Mouse (Mus musculus): Measurements from ENCODE around the gene Ppp1cc.
"Not testable (repeated sequence)": the region's sequence is repeated elsewhere in the genome, so short reads cannot be mapped to it uniquely, and the experiment has no call there.

Ppp1cc gene

DNA sequence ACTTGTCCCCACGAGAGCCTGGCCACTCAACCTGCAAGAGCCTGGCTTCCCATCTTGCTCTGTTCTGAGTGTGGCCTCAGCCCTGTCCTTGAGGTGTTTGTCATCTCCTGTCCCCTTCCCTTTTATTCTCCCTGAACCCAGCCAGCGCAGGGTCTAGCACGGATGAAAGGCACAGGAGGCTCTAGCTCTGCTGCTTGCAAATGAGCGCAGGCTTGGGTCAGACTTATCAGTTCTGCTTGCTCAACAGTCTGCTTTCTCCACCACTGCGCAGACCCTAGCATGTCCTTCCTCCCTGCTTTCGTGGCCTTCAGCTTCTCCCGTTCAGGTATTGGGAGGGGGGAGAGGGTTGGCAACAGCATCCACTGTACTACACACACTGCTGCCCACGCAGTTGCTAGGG, 54.0 kb downstream of the Ppp1cc start:
- no peak for DNase-seq (ENCODE audit: low spot score in 2 of 2)

DNA sequence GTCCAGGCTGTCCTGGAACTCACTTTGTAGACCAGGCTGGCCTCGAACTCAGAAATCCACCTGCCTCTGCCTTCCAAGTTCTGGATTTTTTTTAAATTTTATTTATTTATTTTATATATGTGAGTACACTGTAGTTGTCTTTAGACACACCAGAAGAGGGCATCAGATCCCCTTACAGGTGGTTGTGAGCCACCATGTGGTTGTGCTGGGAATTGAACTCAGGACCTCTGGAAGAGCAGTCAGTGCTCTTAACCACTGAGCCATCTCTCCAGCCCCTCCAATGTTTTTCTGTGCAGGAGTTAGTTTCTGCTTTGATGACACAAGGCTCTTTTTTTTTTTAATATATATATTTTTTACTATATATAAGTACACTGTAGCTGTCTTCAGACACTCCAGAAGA, 54.7 kb downstream of the Ppp1cc start:
- not testable (repeated sequence) for DNase-seq (ENCODE audit: low spot score in 2 of 2)

DNA sequence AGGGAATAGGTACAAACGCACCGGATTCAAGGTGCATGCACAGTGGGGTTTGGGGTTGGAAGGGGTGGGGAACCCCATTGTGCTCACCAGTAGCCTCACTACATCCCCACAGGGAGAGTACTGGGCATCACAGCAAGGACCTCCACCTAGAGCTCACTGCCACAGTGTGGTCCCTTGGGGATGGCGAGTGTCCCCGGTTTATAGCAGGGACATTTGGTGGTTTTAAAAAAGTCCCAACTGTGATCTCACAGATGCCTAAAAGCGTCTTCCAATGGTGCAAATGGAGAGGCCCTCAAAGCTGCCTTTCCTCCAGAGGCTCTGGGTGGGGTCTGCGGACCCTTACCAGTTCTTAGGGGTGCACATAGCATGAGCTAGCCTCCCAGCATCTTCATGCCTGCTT, 55.8 kb downstream of the Ppp1cc start:
- DNase-seq (ENCODE audit: low spot score in 2 of 2), result no peak

DNA sequence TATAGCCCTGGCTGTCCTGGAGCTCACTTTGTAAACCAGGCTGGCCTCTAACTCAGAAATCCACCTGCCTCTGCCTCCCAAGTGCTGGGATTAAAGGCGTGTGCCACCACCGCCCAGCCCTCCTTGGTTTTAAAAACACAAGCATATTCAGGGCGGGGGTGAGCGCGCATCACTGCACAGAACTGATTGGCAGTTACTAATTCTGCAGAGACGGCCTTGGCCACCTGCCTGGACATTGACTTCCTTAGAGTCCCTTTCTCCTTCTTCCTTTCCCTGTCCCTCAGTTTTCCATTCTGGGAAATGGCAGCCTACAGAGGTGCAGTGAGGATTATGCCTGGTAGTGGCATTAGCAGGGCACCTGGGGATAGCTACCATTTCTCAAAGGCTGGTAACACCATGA, 59.6 kb downstream of the Ppp1cc start:
- DNase-seq (ENCODE audit: low spot score in 2 of 2), result no peak

DNA sequence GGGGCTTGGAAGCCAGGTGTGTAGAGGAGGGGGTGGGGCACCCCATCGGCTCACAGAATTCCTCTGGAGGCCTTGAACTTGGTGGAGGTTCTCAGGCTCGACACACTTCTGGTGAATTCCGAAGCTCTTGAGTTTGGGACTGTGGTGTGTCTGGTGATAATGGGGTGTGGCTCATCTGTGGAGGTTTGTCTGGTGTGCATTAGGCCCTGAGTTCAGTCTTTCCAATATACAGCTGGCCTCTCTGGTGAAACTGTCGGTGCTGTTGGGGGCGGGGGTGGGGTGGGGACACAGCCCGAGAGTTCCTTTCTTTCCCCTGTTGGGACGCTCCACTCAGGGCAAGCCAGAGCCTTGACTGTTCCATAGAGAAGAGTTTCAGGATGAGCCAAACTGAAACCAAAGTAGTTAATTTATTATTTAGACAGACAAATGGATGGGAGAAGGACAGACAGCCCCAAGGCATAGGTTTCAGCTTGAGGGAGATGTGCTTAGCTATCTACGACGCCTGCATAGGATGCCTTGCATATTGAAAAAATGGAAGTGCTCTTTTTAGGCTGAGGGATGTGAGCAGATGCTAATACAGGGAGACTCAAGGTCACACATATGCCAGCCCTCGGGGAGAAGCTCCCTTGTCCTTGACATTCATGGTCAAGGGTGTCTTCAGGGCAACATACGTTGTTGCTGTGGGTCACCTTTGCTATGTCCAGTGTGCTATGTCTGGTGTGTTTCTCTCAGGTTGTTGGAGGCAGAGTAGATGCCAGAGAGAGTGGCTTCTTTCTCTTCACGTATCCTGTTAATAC, 60.2 kb downstream of the Ppp1cc start:
- DNase-seq (ENCODE audit: low spot score in 2 of 2), result no peak

DNA sequence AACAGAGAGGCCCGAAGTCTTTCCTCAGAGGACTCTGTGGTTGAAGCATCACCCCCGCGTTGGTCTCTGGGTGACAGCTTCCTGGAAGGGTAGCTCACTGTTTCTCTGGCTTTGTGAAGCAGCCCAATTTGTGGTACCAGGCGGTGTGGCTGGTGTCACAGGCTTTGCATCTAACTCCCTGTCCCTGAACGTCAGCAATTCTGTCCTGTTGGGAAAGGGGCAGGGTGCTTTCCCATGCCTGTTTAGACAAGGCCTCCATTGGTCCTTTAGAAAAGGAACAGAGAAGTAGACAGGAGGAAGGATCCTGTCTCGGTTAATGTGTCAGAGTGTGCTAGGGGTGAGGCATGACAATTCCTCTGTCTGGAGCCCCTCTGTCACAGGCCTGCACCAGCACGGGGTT, 60.9 kb downstream of the Ppp1cc start:
- DNase-seq (ENCODE audit: low spot score in 2 of 2), result no peak

DNA sequence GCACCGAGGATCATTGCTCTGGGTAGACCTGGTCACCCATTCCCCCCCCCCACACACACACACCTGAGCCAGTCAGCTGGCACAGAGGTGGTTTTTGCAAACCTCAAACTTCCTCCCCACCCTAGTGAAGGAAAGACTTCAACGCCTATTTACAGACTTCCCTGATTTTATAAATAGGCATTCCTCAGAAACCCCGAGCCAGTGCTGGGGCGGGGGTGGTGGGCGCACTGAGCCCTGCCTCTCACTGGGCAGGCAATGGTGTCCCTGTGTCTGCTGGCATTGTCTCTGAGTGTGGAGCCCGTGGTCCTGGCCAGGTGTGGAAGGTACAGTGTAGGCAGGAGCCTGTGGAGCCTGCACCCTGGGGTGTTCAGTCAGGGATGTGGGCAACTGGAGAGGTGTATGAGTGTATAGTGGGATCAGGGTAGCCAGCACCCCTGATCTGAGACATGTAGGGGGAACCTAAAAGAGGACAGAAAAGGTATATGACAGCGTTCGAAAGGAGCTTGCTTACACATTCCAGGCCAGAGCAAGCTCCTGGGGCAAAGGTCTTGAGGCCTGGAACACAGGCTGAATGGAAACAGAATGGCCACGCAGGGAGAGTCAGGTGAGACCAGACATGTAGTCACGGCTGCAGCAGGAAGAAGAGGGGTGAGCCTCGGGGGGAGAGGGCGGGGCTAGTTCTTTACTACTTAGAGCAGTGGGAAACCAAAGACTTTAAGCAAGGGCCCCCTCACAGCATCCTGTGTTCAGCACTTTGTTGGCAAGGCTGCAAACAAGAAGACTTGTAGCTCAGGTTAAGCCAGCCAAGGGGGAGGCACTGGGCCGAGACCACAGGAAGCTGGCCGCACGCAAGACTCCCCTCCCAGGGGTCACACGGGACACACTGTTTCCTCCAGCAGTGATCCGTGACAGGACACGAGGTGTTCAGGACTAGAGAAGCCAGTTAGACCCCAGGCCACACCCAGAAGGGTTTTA, 61.9 kb downstream of the Ppp1cc start:
- DNase-seq (ENCODE audit: low spot score in 2 of 2), result no peak

DNA sequence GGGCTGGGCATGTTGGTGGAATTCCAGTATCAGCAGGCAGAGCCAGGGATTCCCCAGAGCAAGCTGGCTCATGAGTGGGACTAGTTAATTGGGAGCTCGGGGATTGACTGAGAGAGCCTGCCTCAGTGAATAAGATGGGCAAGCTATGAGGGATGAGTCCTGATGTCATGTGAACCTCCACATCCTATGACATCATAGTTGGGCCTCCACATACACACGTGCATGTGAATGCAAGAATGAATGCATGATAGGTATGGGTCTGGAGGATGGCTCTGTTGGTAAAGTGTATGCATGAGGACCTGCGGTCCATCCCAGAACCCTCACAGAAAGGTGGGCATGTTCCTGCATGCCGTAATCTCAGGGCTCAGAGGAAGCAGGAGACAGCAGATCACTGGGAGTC, 63.0 kb downstream of the Ppp1cc start:
- DNase-seq (ENCODE audit: low spot score in 2 of 2), result no peak

DNA sequence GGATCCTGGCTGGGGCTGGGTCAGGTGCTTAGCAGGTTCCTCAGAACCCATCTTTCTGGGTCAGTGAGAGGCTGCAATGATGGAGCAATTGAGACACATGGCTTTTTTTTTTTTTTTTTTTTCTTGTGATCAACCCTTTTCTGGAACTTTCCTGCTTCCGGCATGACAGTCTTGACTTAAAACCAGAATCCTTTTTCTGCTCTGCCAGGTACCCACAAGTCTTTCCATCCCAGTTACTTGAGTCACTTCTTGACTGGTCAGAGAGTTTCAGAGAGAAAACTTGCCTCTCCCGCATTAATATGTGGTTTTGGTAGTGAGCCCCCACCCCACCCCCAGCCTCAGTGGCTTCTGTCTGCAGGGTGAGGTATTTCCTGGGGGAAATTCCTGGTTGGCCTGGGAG, 66.2 kb downstream of the Ppp1cc start:
- DNase-seq (ENCODE audit: low spot score in 2 of 2), result no peak
